Mouse (Mus musculus): ENCODE results near the gene Tbc1d9. TPM values are rescaled to one million over a fixed set of nuclear protein-coding genes. Genes with fewer than 3 reads are reported as not detected.

Tbc1d9 gene
- polyA plus RNA-seq, 1 experiment from 2014 or later: 17.1 TPM

- no peak overlapping the region for H3K27ac ChIP-seq (ENCODE audit: low read depth, low read length)
- no peaks in the 10 kb centered on the region for H3K9me3 ChIP-seq (ENCODE audit: control insufficient read depth, low read length)
- no peak overlapping the region for H3K4me3 ChIP-seq (ENCODE audit: low read depth, low read length)
- H3K9ac ChIP-seq (ENCODE audit: low read length): no peak overlapping the region
- ATAC-seq (ENCODE audit: insufficient read depth, low FRiP score, low TSS enrichment): no peak
- DNase-seq (ENCODE audit: low spot score): no peak
- no peaks in the 10 kb centered on the region for H3K27me3 ChIP-seq (ENCODE audit: control insufficient read depth, insufficient read depth, low read length)
- H3K4me1 ChIP-seq (ENCODE audit: control insufficient read depth, insufficient read depth, low read length): no peaks in the 10 kb centered on the region
- no peak overlapping the region for H3K4me2 ChIP-seq (ENCODE audit: low read depth)
- no peaks in the 10 kb centered on the region for H3K36me3 ChIP-seq (ENCODE audit: control insufficient read depth, insufficient read depth, low read length)
- 91% methylated on average over 7 of the region's 7 CpGs for WGBS
These were observed 45.5 kb downstream of the Tbc1d9 start for GRCm38 (mm10) chr8:83210676-83211075.

GRCm38 (mm10) chr8:83215065-83215464 lies 49.9 kb downstream of the Tbc1d9 start:
- no peak overlapping the region for H3K4me2 ChIP-seq (ENCODE audit: low read depth)
- 75% methylated on average over 5 of the region's 5 CpGs for WGBS
- no peak for ATAC-seq (ENCODE audit: insufficient read depth, low FRiP score, low TSS enrichment)
- H3K27me3 ChIP-seq (ENCODE audit: control insufficient read depth, insufficient read depth, low read length): no peaks in the 10 kb centered on the region
- no peaks in the 10 kb centered on the region for H3K36me3 ChIP-seq (ENCODE audit: control insufficient read depth, insufficient read depth, low read length)
- H3K4me3 ChIP-seq (ENCODE audit: low read depth, low read length): no peak overlapping the region
- no peak for DNase-seq (ENCODE audit: low spot score)
- no peaks in the 10 kb centered on the region for H3K9me3 ChIP-seq (ENCODE audit: control insufficient read depth, low read length)
- H3K27ac ChIP-seq (ENCODE audit: low read depth, low read length): no peak overlapping the region
- H3K9ac ChIP-seq (ENCODE audit: low read length): no peak overlapping the region
- H3K4me1 ChIP-seq (ENCODE audit: control insufficient read depth, insufficient read depth, low read length): no peaks in the 10 kb centered on the region

DNA sequence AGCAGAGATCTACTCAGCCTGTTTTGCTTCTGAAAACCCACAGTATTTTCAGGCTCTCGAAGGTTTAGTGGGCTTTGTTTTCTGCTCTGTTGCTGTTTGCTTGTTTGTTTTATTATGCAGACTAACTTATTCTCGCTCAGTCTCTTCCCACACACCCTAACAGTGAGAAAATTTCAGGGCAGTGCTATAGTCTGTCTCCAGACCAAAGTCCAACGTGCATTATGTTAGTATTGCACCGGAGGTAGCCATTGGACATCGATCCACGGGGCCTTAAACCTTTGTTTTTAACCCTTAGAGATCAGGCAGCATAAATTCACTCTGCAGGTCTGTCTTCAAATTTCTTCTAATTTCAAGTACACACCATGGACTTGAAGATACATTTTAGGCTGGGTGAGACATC lies 51.4 kb downstream of the Tbc1d9 start:
- Histone ChIP-seq H3K27me3 (ENCODE audit: control insufficient read depth, insufficient read depth, low read length) (no peaks in the 10 kb centered on the region), H3K9ac (ENCODE audit: low read length) (no peak overlapping the region), H3K9me3 (ENCODE audit: control insufficient read depth, low read length) (no peaks in the 10 kb centered on the region), H3K27ac (ENCODE audit: low read depth, low read length) (no peak overlapping the region), H3K4me3 (ENCODE audit: low read depth, low read length) (no peak overlapping the region), H3K4me2 (ENCODE audit: low read depth) (no peak overlapping the region), H3K36me3 (ENCODE audit: control insufficient read depth, insufficient read depth, low read length) (no peaks in the 10 kb centered on the region), H3K4me1 (ENCODE audit: control insufficient read depth, insufficient read depth, low read length) (no peaks in the 10 kb centered on the region)
- WGBS: 91% methylated on average over 6 of the region's 6 CpGs
- DNase-seq (ENCODE audit: low spot score) (no peak), ATAC-seq (ENCODE audit: insufficient read depth, low FRiP score, low TSS enrichment) (no peak)

DNA sequence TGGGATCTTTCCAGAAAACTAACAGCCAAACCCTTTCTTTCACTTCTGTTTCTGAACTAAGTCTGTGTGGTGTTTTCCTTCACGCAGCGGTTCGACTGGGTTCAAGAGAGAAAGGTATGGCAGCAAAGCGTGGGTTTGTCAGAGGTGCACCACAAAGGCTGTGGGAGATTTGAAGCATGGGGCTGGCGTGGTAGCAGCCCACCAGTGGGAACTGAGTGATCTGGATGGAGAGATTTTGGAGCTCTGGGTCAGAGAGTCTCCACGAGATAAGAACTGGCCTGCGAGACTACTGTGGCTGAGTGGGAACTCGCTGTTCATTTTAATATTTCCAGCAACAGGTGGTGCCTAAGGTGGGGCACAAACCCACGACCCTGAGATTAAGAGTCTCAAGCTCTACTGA lies 52.0 kb downstream of the Tbc1d9 start:
- no peak overlapping the region for H3K9ac ChIP-seq (ENCODE audit: low read length)
- ATAC-seq (ENCODE audit: insufficient read depth, low FRiP score, low TSS enrichment): no peak
- 93% methylated on average over 9 of the region's 9 CpGs for WGBS
- no peak for DNase-seq (ENCODE audit: low spot score)
- H3K27ac ChIP-seq (ENCODE audit: low read depth, low read length): no peak overlapping the region
- no peaks in the 10 kb centered on the region for H3K27me3 ChIP-seq (ENCODE audit: control insufficient read depth, insufficient read depth, low read length)
- H3K4me1 ChIP-seq (ENCODE audit: control insufficient read depth, insufficient read depth, low read length): no peaks in the 10 kb centered on the region
- no peaks in the 10 kb centered on the region for H3K9me3 ChIP-seq (ENCODE audit: control insufficient read depth, low read length)
- H3K4me3 ChIP-seq (ENCODE audit: low read depth, low read length): no peak overlapping the region
- H3K36me3 ChIP-seq (ENCODE audit: control insufficient read depth, insufficient read depth, low read length): no peaks in the 10 kb centered on the region
- no peak overlapping the region for H3K4me2 ChIP-seq (ENCODE audit: low read depth)

- Histone ChIP-seq H3K4me2 (ENCODE audit: low read depth) (no peak overlapping the region), H3K9ac (ENCODE audit: low read length) (no peak overlapping the region), H3K4me1 (ENCODE audit: control insufficient read depth, insufficient read depth, low read length) (no peaks in the 10 kb centered on the region), H3K36me3 (ENCODE audit: control insufficient read depth, insufficient read depth, low read length) (no peaks in the 10 kb centered on the region), H3K27me3 (ENCODE audit: control insufficient read depth, insufficient read depth, low read length) (no peaks in the 10 kb centered on the region), H3K27ac (ENCODE audit: low read depth, low read length) (no peak overlapping the region), H3K4me3 (ENCODE audit: low read depth, low read length) (no peak overlapping the region), H3K9me3 (ENCODE audit: control insufficient read depth, low read length) (no peaks in the 10 kb centered on the region)
- no peak for ATAC-seq (ENCODE audit: insufficient read depth, low FRiP score, low TSS enrichment)
- WGBS: 97% methylated on average over 2 of the region's 2 CpGs
- DNase-seq (ENCODE audit: low spot score): no peak
These were observed 52.7 kb downstream of the Tbc1d9 start for GRCm38 (mm10) chr8:83217891-83218290.

DNA sequence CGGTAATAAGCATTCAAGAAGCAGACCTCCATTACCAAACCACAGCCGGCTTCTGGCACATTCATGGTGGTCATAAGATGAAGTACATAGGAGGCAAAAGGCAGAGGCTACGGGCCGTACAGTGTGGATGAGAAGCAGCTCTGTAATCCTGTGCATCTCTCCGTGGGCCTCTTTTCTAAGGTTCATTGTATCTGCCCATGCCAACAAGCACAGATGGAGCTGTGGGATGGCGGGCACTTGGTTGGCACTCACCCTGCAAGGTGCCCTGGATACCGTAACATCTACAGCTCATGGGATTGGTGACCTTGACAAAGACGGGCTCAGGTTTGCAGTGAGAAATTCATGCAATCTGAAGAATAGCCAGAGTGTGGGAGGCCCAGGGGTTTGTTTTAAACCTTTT lies 54.2 kb downstream of the Tbc1d9 start:
- no peak overlapping the region for H3K4me3 ChIP-seq (ENCODE audit: low read depth, low read length)
- DNase-seq (ENCODE audit: low spot score) (no peak), ATAC-seq (ENCODE audit: insufficient read depth, low FRiP score, low TSS enrichment) (no peak)
- 91% methylated on average over 8 of the region's 8 CpGs for WGBS
- no peaks in the 10 kb centered on the region for H3K9me3 ChIP-seq (ENCODE audit: control insufficient read depth, low read length)
- H3K4me2 ChIP-seq (ENCODE audit: low read depth): no peak overlapping the region
- H3K36me3 ChIP-seq (ENCODE audit: control insufficient read depth, insufficient read depth, low read length): no peaks in the 10 kb centered on the region
- H3K4me1 ChIP-seq (ENCODE audit: control insufficient read depth, insufficient read depth, low read length): no peaks in the 10 kb centered on the region
- no peaks in the 10 kb centered on the region for H3K27me3 ChIP-seq (ENCODE audit: control insufficient read depth, insufficient read depth, low read length)
- no peak overlapping the region for H3K9ac ChIP-seq (ENCODE audit: low read length)
- H3K27ac ChIP-seq (ENCODE audit: low read depth, low read length): no peak overlapping the region

- Histone ChIP-seq H3K9me3 (ENCODE audit: control insufficient read depth, low read length) (no peaks in the 10 kb centered on the region), H3K27ac (ENCODE audit: low read depth, low read length) (no peak overlapping the region), H3K27me3 (ENCODE audit: control insufficient read depth, insufficient read depth, low read length) (no peaks in the 10 kb centered on the region), H3K4me2 (ENCODE audit: low read depth) (no peak overlapping the region), H3K9ac (ENCODE audit: low read length) (no peak overlapping the region), H3K36me3 (ENCODE audit: control insufficient read depth, insufficient read depth, low read length) (no peaks in the 10 kb centered on the region), H3K4me1 (ENCODE audit: control insufficient read depth, insufficient read depth, low read length) (no peaks in the 10 kb centered on the region), H3K4me3 (ENCODE audit: low read depth, low read length) (no peak overlapping the region)
- WGBS: 74% methylated on average over 3 of the region's 3 CpGs
- DNase-seq (ENCODE audit: low spot score) (no peak), ATAC-seq (ENCODE audit: insufficient read depth, low FRiP score, low TSS enrichment) (no peak)
These were observed 55.6 kb downstream of the Tbc1d9 start for GRCm38 (mm10) chr8:83220746-83221145.

- Histone ChIP-seq H3K4me2 (ENCODE audit: low read depth) (no peak overlapping the region), H3K27me3 (ENCODE audit: control insufficient read depth, insufficient read depth, low read length) (no peaks in the 10 kb centered on the region), H3K4me1 (ENCODE audit: control insufficient read depth, insufficient read depth, low read length) (no peaks in the 10 kb centered on the region), H3K27ac (ENCODE audit: low read depth, low read length) (no peak overlapping the region), H3K4me3 (ENCODE audit: low read depth, low read length) (no peak overlapping the region), H3K9ac (ENCODE audit: low read length) (no peak overlapping the region), H3K9me3 (ENCODE audit: control insufficient read depth, low read length) (no peaks in the 10 kb centered on the region), H3K36me3 (ENCODE audit: control insufficient read depth, insufficient read depth, low read length) (no peaks in the 10 kb centered on the region)
- no peak for DNase-seq (ENCODE audit: low spot score)
- ATAC-seq (ENCODE audit: insufficient read depth, low FRiP score, low TSS enrichment): no peak
- 71% methylated on average over 5 of the region's 5 CpGs for WGBS
These were observed 59.7 kb downstream of the Tbc1d9 start for GRCm38 (mm10) chr8:83224754-83225416.

DNA sequence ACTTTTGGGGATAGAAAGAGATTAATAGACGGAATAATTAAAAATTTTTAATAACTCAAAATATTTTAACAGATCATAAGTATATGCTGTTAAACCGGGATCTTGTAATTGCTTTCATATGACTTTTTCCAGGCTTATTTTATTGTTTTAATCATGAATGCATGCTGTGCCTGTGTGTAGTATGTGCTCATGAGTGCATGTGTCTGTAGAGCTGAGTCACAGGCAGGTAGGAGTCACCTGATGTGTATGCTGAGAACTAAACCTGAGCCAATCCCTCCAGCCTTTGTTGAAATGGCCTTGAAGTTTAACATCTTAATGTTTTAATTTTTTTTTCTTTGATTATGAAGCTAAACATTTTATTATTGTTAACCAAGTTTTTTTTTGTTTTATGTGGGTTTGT lies 60.4 kb downstream of the Tbc1d9 start:
- Histone ChIP-seq H3K27ac (ENCODE audit: low read depth, low read length) (no peak overlapping the region), H3K4me1 (ENCODE audit: control insufficient read depth, insufficient read depth, low read length) (no peaks in the 10 kb centered on the region), H3K4me3 (ENCODE audit: low read depth, low read length) (no peak overlapping the region), H3K36me3 (ENCODE audit: control insufficient read depth, insufficient read depth, low read length) (no peaks in the 10 kb centered on the region), H3K9ac (ENCODE audit: low read length) (no peak overlapping the region), H3K9me3 (ENCODE audit: control insufficient read depth, low read length) (no peaks in the 10 kb centered on the region), H3K27me3 (ENCODE audit: control insufficient read depth, insufficient read depth, low read length) (no peaks in the 10 kb centered on the region), H3K4me2 (ENCODE audit: low read depth) (no peak overlapping the region)
- no peak for DNase-seq (ENCODE audit: low spot score)
- no peak for ATAC-seq (ENCODE audit: insufficient read depth, low FRiP score, low TSS enrichment)
- WGBS: 84% methylated on average over 2 of the region's 2 CpGs
